Mouse (Mus musculus): ENCODE data around the gene Tmem86b. TPM values are rescaled to one million over a fixed set of nuclear protein-coding genes. Genes with fewer than 3 reads are reported as not detected.

Gene Tmem86b
- polyA plus RNA-seq, 1 experiment = 36.2 TPM

- no peak overlapping the region for H3K27ac ChIP-seq (ENCODE audit: control insufficient read depth, insufficient read depth, low read depth, low read length, poor library complexity)
- WGBS = 35% methylated on average over 6 of the region's 6 CpGs
Observed at GRCm38 (mm10) chr7:4643225-4643624, 12.0 kb upstream of the Tmem86b start.

GRCm38 (mm10) chr7:4641956-4642355 is 10.7 kb upstream of the Tmem86b start:
- no peak overlapping the region for H3K27ac ChIP-seq (ENCODE audit: control insufficient read depth, insufficient read depth, low read depth, low read length, poor library complexity)
- no peaks in the 10 kb centered on the region; the same call in 1 of the 2 replicates for H3K4me1 ChIP-seq (ENCODE audit: control insufficient read depth, insufficient read depth, low read length)
- TF ChIP-seq CTCF (IDR thresholded peaks at IDR 0.05; ENCODE audit: control insufficient read depth, insufficient read depth, low read length) (no peak), POLR2A (IDR thresholded peaks at IDR 0.05; ENCODE audit: borderline replicate concordance, control insufficient read depth, low read depth, low read length) (no peak)
- WGBS = 94% methylated on average over 7 of the region's 7 CpGs
- H3K4me3 ChIP-seq (replicated peaks; ENCODE audit: control insufficient read depth, low read depth, low read length) = no peak overlapping the region

More at GRCm38 (mm10) chr7:4643225-4643624, 12.0 kb upstream of the Tmem86b start:
- H3K4me3 ChIP-seq (replicated peaks; ENCODE audit: control insufficient read depth, low read depth, low read length) = no peak overlapping the region
- no peak for TF ChIP-seq POLR2A (IDR thresholded peaks at IDR 0.05; ENCODE audit: borderline replicate concordance, control insufficient read depth, low read depth, low read length)
- TF ChIP-seq CTCF (IDR thresholded peaks at IDR 0.05; ENCODE audit: control insufficient read depth, insufficient read depth, low read length) = no peak
- H3K4me1 ChIP-seq (ENCODE audit: control insufficient read depth, insufficient read depth, low read length) = no peaks in the 10 kb centered on the region; the same call in 1 of the 2 replicates

- H3K27ac ChIP-seq (ENCODE audit: control insufficient read depth, insufficient read depth, low read depth, low read length, poor library complexity) = no peak overlapping the region
- H3K4me1 ChIP-seq (ENCODE audit: control insufficient read depth, insufficient read depth, low read length) = no peaks in the 10 kb centered on the region; the same call in 1 of the 2 replicates
- peak; percentile 39; the same call in 1 of the 2 replicates for TF ChIP-seq CTCF (IDR thresholded peaks at IDR 0.05; ENCODE audit: control insufficient read depth, insufficient read depth, low read length)
- no peak for TF ChIP-seq POLR2A (IDR thresholded peaks at IDR 0.05; ENCODE audit: borderline replicate concordance, control insufficient read depth, low read depth, low read length)
- no peak overlapping the region for H3K4me3 ChIP-seq (replicated peaks; ENCODE audit: control insufficient read depth, low read depth, low read length)
- WGBS = 83% methylated on average over 11 of the region's 11 CpGs
Observed at GRCm38 (mm10) chr7:4641155-4641554, 9.9 kb upstream of the Tmem86b start.

- no peak for TF ChIP-seq POLR2A (IDR thresholded peaks at IDR 0.05; ENCODE audit: borderline replicate concordance, control insufficient read depth, low read depth, low read length)
- TF ChIP-seq CTCF (IDR thresholded peaks at IDR 0.05; ENCODE audit: control insufficient read depth, insufficient read depth, low read length) = no peak
- WGBS = 49% methylated on average over 4 of the region's 4 CpGs
- Histone ChIP-seq H3K4me3 (replicated peaks; ENCODE audit: control insufficient read depth, low read depth, low read length) (no peak overlapping the region), H3K4me1 (ENCODE audit: control insufficient read depth, insufficient read depth, low read length) (no peaks in the 10 kb centered on the region), H3K27ac (ENCODE audit: control insufficient read depth, insufficient read depth, low read depth, low read length, poor library complexity) (no peak overlapping the region)
Observed at GRCm38 (mm10) chr7:4636179-4636578, 5.0 kb upstream of the Tmem86b start.

GRCm38 (mm10) chr7:4630198-4630597 is 1.0 kb downstream of the Tmem86b start:
- TF ChIP-seq POLR2A (IDR thresholded peaks at IDR 0.05; ENCODE audit: borderline replicate concordance, control insufficient read depth, low read depth, low read length) = no peak
- no peak for TF ChIP-seq CTCF (IDR thresholded peaks at IDR 0.05; ENCODE audit: control insufficient read depth, insufficient read depth, low read length)
- 54% methylated on average over 1 of the region's 1 CpGs for WGBS
- Histone ChIP-seq H3K27ac (ENCODE audit: control insufficient read depth, insufficient read depth, low read depth, low read length, poor library complexity) (peak overlapping the region; percentile 46), H3K4me3 (replicated peaks; ENCODE audit: control insufficient read depth, low read depth, low read length) (peak overlapping the region; percentile 64), H3K4me1 (ENCODE audit: control insufficient read depth, insufficient read depth, low read length) (no peaks in the 10 kb centered on the region; the same call in 1 of the 2 replicates)

- H3K4me1 ChIP-seq (ENCODE audit: control insufficient read depth, insufficient read depth, low read length) = no peaks in the 10 kb centered on the region; the same call in 1 of the 2 replicates
- TF ChIP-seq CTCF (IDR thresholded peaks at IDR 0.05; ENCODE audit: control insufficient read depth, insufficient read depth, low read length) = no peak
- TF ChIP-seq POLR2A (IDR thresholded peaks at IDR 0.05; ENCODE audit: borderline replicate concordance, control insufficient read depth, low read depth, low read length) = no peak
- 53% methylated on average over 5 of the region's 5 CpGs for whole genome bisulfite sequencing
- H3K4me3 ChIP-seq (replicated peaks; ENCODE audit: control insufficient read depth, low read depth, low read length) = peak overlapping the region; percentile 64
- H3K27ac ChIP-seq (ENCODE audit: control insufficient read depth, insufficient read depth, low read depth, low read length, poor library complexity) = peak overlapping the region; percentile 46
Observed at GRCm38 (mm10) chr7:4629586-4629985, 1.6 kb downstream of the Tmem86b start.

GRCm38 (mm10) chr7:4625928-4626327 is 5.3 kb downstream of the Tmem86b start:
- TF ChIP-seq POLR2A (IDR thresholded peaks at IDR 0.05; ENCODE audit: borderline replicate concordance, control insufficient read depth, low read depth, low read length) = no peak
- TF ChIP-seq CTCF (IDR thresholded peaks at IDR 0.05; ENCODE audit: control insufficient read depth, insufficient read depth, low read length) = no peak
- Histone ChIP-seq H3K4me3 (replicated peaks; ENCODE audit: control insufficient read depth, low read depth, low read length) (no peak overlapping the region), H3K4me1 (ENCODE audit: control insufficient read depth, insufficient read depth, low read length) (peaks cover 2% of the 10 kb centered on the region; the same call in 1 of the 2 replicates), H3K27ac (ENCODE audit: control insufficient read depth, insufficient read depth, low read depth, low read length, poor library complexity) (no peak overlapping the region)
- WGBS = 80% methylated on average over 2 of the region's 2 CpGs

GRCm38 (mm10) chr7:4624343-4624742 is 6.9 kb downstream of the Tmem86b start:
- Histone ChIP-seq H3K4me3 (replicated peaks; ENCODE audit: control insufficient read depth, low read depth, low read length) (no peak overlapping the region), H3K4me1 (ENCODE audit: control insufficient read depth, insufficient read depth, low read length) (peaks cover 2% of the 10 kb centered on the region; the same call in 1 of the 2 replicates), H3K27ac (ENCODE audit: control insufficient read depth, insufficient read depth, low read depth, low read length, poor library complexity) (no peak overlapping the region)
- WGBS = 60% methylated on average over 1 of the region's 1 CpGs
- no peak for TF ChIP-seq POLR2A (IDR thresholded peaks at IDR 0.05; ENCODE audit: borderline replicate concordance, control insufficient read depth, low read depth, low read length)
- 0 out of 2 replicates have a peak, but pooled peaks have one; percentile 29 for TF ChIP-seq CTCF (IDR thresholded peaks at IDR 0.05; ENCODE audit: control insufficient read depth, insufficient read depth, low read length)
